Mouse (Mus musculus) embryo, embryonic 9.5 days (tissue): ENCODE data around the gene 1700109H08Rik.
A peak's percentile ranks its signal among the peaks of the same experiment; 100 is the strongest.
"Not testable (repeated sequence)": the region's sequence is repeated elsewhere in the genome, so short reads cannot be mapped to it uniquely, and the experiment has no call there.

Source experiments
- DNase-seq: peaks from one replicate; pipeline ENCODE4 v3.0.0-alpha.2; 2017; ENCODE audit errors: extremely low spot score

1700109H08Rik gene

GRCm38 (mm10) chr5:3571266-3571665 lies at the start of gene 1700109H08Rik:
TSS of gene 1700109H08Rik (plus strand) at chr5:3571566.
- no peak for DNase-seq

- no peak for DNase-seq
These were observed 49.6 kb upstream of the 1700109H08Rik start for GRCm38 (mm10) chr5:3521741-3522140.

GRCm38 (mm10) chr5:3522826-3523225 lies 48.5 kb upstream of the 1700109H08Rik start:
- no peak for DNase-seq

GRCm38 (mm10) chr5:3527041-3527691 lies 44.2 kb upstream of the 1700109H08Rik start:
- DNase-seq: peak; percentile 35

DNA sequence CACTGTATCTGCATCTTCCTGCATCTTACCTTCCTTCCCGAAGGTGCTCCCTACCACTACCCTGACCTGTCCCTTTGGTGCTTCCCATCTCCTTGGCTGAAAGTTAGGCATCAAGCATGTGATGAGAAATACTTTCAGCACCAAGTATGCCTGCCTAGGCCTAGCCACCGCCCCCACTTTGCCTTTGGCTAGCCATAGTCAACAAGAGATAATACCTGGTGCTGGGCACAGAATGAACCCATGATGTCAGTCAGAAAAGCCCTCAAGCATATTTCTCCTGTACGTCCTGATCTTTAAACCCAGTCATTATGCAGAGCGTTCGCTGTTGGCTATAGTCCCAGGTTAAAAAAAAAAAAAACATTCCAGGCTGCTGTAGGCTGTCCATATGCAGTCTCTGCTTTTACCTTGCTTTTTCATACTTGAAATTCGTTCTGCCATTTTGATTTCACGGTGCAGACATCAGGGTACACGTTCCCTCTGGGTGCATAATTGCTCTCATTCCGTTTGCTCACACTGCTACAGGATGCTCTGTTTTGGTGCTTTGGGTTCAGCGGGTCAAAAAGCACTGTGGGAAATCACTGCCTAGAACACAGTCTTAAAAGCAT lies 41.7 kb upstream of the 1700109H08Rik start:
- no peak for DNase-seq

DNA sequence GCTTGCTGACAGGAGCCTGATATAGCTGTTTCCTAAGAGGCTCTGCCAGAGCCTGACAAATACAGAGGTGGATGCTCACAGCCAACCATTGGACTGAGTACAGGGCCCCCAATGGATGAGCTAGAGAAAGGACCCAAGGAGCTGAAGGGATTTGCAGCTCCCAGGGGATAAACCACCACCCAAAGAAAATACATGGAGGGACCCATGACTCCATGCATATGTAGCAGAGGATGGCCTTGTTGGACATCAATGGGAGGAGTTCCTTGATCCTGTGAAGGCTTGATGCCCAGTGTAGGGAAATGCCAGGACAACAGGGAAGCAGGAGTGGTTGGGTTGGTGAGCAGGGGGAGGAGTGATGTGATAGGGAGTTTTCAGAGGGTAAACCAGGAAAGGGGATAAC lies 39.3 kb upstream of the 1700109H08Rik start:
- DNase-seq: not testable (repeated sequence)

DNA sequence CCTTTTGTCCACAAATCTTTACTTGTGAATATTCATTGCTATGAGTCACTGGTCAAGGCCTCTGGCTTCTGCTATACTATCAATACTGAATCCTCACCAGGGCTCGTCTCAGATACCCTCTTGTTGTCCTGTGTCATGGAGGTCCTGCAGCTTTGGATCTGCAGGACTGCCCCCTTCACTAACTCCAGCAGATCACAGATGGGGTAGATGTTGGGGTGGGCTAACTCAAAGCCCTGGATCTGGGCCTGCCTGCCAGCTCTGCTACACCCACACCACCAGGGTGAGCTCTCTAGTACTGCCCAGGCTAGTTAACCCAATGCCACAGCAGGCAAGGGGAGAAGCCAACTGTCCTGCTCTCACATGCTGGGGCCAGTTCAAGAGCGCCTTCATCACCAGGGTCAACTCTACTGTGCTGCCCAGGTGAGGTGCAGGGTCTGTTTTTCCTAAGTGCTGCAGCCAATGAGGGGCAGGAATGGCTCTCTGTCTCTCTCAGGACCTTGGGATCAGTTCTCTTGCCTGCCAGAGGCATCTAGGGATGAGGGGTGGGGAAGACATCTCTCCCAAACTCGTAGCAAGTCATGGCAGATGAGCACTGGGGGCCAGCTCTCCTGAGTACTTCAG lies 34.7 kb upstream of the 1700109H08Rik start:
- DNase-seq: no peak

GRCm38 (mm10) chr5:3538505-3539472 lies 32.6 kb upstream of the 1700109H08Rik start:
- DNase-seq: no peak

DNA sequence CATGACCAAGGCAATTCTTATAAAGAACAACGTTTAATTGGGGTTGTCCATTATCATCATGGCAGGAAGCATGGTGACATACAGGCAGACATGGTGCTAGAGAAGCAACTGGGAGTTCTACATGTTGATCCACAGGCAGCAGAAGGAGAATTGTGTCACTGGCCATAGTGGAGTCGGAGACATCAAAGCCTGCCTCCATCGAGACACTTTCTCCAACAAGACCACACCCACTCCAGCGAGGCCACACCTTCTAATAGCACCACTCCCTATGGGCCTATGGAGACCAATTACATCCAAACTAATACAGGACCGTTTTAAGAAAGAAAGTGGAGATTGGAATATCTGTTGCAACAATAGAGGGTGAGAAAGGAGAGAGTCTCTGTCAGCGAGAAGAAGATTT lies 29.5 kb upstream of the 1700109H08Rik start:
- no peak for DNase-seq

- peak; percentile 97 for DNase-seq
These were observed 27.5 kb upstream of the 1700109H08Rik start, which contains the start of gene Fam133b for GRCm38 (mm10) chr5:3543629-3544479. TSS of gene Fam133b (plus strand) at chr5:3543833.

GRCm38 (mm10) chr5:3544480-3544769 lies 26.9 kb upstream of the 1700109H08Rik start:
- no peak for DNase-seq

GRCm38 (mm10) chr5:3546226-3546625 lies 25.1 kb upstream of the 1700109H08Rik start:
- DNase-seq: no peak

- DNase-seq: no peak
These were observed 19.9 kb upstream of the 1700109H08Rik start for GRCm38 (mm10) chr5:3551481-3551880.

DNA sequence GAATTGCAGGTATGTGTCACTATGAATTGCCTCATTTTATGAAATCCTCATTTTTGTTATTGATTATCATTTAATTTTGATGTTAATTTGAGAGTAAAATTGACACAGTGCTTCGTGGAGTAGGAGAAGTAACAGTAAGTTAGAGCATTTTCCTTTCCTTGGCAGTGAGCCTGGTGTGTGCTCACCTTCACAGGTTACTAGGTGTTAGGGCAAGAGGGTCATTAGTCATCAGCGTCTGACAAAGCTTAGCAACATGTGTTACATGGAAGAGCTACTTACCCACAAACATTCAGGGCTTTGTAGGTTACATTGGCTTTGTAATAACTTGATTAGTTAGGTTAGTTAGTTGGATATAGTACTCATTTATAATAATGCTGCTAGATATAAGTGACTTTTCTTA lies 17.2 kb upstream of the 1700109H08Rik start:
- DNase-seq: no peak

DNA sequence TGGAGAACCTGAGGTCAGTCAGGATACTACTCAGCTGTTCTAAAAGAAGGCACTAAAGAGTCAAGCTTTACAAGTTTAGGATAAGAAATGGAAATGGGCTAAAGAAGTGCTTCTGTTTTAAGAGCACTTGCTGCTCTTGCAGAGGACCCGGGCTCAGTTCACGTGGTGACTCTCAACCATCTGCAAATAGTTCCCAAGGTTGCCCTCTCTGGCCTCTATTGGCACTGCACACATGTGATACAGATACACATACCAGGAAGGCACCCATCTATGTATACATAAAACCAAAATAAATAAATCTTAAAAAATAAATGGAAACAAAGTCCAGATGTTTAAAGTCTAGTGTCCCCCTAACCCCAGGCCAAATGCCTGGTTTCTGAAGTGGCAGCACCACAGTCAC lies 3.5 kb downstream of the 1700109H08Rik start:
- no peak for DNase-seq

GRCm38 (mm10) chr5:3577939-3578338 lies 6.6 kb downstream of the 1700109H08Rik start:
- DNase-seq: no peak

GRCm38 (mm10) chr5:3579066-3579465 lies 7.7 kb downstream of the 1700109H08Rik start:
- no peak for DNase-seq

- peak; percentile 96 for DNase-seq
These were observed 24.5 kb downstream of the 1700109H08Rik start, which contains the start of gene Pex1 for GRCm38 (mm10) chr5:3595693-3596398. TSS of gene Pex1 (plus strand) at chr5:3596066.

DNA sequence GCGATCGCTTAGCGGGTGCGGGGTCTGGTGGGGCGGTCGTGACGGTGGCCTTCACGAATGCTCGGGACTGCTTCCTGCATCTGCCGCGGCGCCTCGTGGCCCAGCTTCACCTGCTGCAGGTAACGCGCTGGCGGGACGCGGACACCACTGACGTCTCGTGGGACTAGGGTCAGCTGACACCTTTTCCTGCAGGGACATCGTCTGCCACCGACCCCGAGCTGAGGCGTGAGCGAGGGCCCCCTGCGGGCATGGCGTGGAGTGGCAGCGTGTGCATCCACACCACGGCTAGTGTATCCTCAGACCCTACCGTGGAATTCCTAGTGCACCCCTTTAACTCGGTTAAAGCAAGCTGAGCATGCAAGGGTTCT lies 25.0 kb downstream of the 1700109H08Rik start, which contains the start of gene Rbm48:
Rbm48 (minus strand) TSS at position 187 of the 368 bp plus-strand sequence.
- peak; percentile 75 for DNase-seq

GRCm38 (mm10) chr5:3597171-3597570 lies 25.8 kb downstream of the 1700109H08Rik start:
- DNase-seq: no peak
